Mouse (Mus musculus) liver, embryonic 13.5 days (tissue): ENCODE results near the gene Vrk2. TPM values are rescaled to one million over a fixed set of nuclear protein-coding genes. Genes with fewer than 3 reads are reported as not detected.

Source experiments
- ATAC-seq: fragments of 200-750 bp; cut with Nextera tagmentation; 2 replicates; pipeline ENCODE4 v1.8.0; 2017; ENCODE audit warnings: low read depth, mild to moderate bottlenecking, moderate number of reproducible peaks, moderate library complexity
- DNase-seq: peaks from one replicate; pipeline ENCODE4 v3.0.0; 2022
- H3K27ac ChIP-seq: fragments of 300-500 bp; sonication (generic); 2 replicates; pipeline ENCODE4 v1.5.1; 2015; ENCODE audit warnings: moderate library complexity, mild to moderate bottlenecking, inconsistent platforms
- H3K27me3 ChIP-seq: fragments of 300-500 bp; sonication (generic); 2 replicates; pipeline ENCODE4 v1.6.1; 2015; ENCODE audit warnings: mild to moderate bottlenecking, inconsistent platforms
- H3K36me3 ChIP-seq: fragments of 300-500 bp; sonication (generic); 2 replicates; pipeline ENCODE4 v1.6.1; 2015; ENCODE audit warnings: mild to moderate bottlenecking, inconsistent platforms
- H3K4me1 ChIP-seq: fragments of 300-500 bp; sonication (generic); replicated peaks from 2 replicates; pipeline ENCODE4 v1.6.1; 2015; ENCODE audit warnings: inconsistent platforms
- H3K4me2 ChIP-seq: fragments of 300-500 bp; sonication (generic); 2 replicates; pipeline ENCODE4 v1.6.1; 2015; ENCODE audit warnings: inconsistent platforms, mild to moderate bottlenecking, moderate library complexity
- H3K4me3 ChIP-seq: fragments of 300-500 bp; sonication (generic); replicated peaks from 2 replicates; pipeline ENCODE4 v1.5.1; 2015; ENCODE audit warnings: mild to moderate bottlenecking, inconsistent platforms
- H3K9ac ChIP-seq: fragments of 300-500 bp; sonication (generic); 2 replicates; pipeline ENCODE4 v1.6.1; 2015; ENCODE audit warnings: mild to moderate bottlenecking, inconsistent platforms
- H3K9me3 ChIP-seq: fragments of 300-500 bp; sonication (generic); replicated peaks from 2 replicates; pipeline ENCODE4 v1.6.1; 2016; ENCODE audit warnings: inconsistent platforms
- WGBS: fragments of 180-500 bp; shearing (Covaris S2); methylation state at CpG from one replicate; pipeline ENCODE4 v1.1.7; 2015; ENCODE audit not compliant: insufficient replicate concordance; 5-methylcytosine and 5-hydroxymethylcytosine counted together
- polyA plus RNA-seq: library from polyadenylated mRNA; unstranded; fragments of >200 nt; fragmentation: Nextera tagmentation; extraction: Ambion mirVana; gene quantifications from 2 replicates; pipeline ENCODE4 v1.2.1, GENCODE M21; 2015

Gene Vrk2
- 27.5 and 32.8 TPM in 2 replicates for polyA plus RNA-seq

DNA sequence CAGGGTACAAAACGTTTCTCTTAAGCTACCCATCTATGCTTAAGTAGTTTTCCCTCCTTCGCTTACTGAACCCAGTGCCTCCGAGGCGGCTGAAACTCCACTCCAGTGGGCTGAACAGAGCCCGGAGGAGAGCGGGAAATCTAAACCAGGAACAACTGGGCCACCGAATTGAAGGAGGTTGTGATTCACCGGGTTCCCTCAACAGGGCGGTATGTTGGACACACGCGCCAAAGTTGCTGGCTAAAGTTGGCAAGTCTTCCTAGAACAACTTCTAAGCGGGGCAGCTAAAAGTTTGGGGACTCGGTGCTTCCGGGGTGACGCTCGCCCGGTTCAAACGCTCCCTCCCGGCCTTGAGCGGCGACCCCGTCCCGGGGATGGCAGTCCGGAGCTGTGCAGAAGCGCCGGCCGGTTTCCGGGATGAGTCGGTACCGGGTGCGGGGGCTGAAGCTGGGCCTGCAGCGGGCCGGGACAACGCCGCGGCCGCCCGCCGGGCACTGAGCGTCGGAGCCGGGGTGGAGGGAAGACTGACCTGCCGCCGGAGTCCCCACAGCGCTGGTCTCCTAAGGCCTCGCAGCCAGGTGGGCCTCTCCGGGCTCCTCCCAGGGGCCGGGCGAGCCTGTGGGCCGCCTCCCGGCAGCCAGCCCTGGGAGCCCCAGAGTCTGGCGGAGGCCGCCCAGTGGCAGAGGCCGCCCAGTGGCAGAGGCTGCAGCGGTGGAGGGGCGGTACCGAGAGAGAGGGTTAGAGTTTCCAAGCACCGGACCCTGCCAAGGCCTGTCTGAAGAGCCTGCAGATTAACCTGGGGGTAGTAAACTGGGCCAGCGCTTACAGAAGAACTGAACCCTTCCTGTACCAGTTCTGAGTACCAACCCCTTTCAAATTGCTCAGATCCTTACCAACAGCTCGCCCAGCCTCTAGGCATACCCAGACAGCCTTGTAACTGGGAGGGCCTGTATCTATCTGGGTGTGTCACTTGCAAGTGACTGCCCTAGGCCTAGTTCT lies at the start of gene Vrk2, which contains the start of gene Gm6899:
Gene Vrk2, minus strand, starts transcription at position 939 of the 999 bp plus-strand sequence.
Gene Gm6899, plus strand, starts transcription at position 181 of the 999 bp plus-strand sequence.
- H3K4me1 ChIP-seq: peaks cover 47% of the 10 kb centered on the region
- DNase-seq: peak; percentile 84
- under 1% methylated on average over 60 of the region's 60 CpGs for WGBS

DNA sequence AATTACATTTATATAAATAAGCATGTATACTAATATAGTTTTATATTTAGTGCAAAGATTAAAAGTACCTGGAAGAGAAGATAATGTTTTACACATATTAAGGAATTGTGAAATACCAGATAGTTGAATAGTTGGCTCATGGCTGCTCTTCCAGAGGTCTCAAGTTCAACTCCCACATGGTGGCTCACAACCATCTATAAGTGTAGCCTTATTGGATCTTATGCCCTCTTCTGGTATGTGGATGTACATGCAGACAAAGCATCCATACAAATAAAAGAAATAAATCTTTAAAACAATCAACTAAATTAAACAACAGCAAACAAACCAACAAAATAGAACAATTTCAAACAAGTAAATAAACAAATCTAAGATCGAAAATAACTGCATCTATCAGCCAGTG lies 48.3 kb upstream of the Vrk2 start:
- no peak for DNase-seq
- Histone ChIP-seq H3K36me3 (no peaks in the 10 kb centered on the region), H3K9me3 (no peaks in the 10 kb centered on the region), H3K9ac (no peak overlapping the region), H3K27me3 (no peaks in the 10 kb centered on the region), H3K4me2 (no peak overlapping the region), H3K4me1 (no peaks in the 10 kb centered on the region), H3K4me3 (no peak overlapping the region), H3K27ac (no peak overlapping the region)
- WGBS: 67% methylated on average over 1 of the region's 1 CpGs
- ATAC-seq: no peak

More for the DNA sequence above, at the start of gene Vrk2, which contains the start of gene Gm6899:
- peak within 1 kb of the TSS; percentile 90 for H3K4me3 ChIP-seq
- peak within 1 kb of the TSS; percentile 76 for H3K4me2 ChIP-seq
- peak; percentile 99 for ATAC-seq
- peak within 1 kb of the TSS; percentile 96 for H3K9ac ChIP-seq
- peak within 1 kb of the TSS; percentile 95 for H3K27ac ChIP-seq
- no peaks in the 10 kb centered on the region for H3K9me3 ChIP-seq
- peaks cover 15% of the 10 kb centered on the region for H3K36me3 ChIP-seq
- no peaks in the 10 kb centered on the region for H3K27me3 ChIP-seq

DNA sequence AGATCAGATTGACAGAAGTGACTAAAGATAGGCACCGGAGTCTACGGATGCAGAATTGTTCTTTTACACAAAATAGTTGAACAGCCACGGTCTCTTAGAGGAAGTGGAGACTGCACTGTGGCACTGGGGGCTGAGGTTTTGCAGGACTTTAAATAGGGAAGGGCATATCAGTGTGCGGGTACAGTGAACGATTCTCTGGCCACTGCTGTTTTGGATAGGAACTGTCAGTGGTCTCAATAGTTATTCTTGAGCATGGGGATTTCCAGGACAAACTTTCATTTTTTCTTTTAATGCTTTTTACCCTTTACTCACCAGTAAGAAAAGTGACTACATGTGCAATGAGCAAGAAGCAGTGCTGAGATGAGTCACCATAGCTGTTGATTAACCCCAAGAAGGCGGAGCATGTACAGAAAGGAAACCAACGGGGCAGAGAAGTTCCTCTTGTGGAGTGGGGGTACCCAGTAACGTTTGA lies 46.6 kb upstream of the Vrk2 start:
- no peaks in the 10 kb centered on the region for H3K36me3 ChIP-seq
- H3K4me2 ChIP-seq: no peak overlapping the region
- H3K9ac ChIP-seq: no peak overlapping the region
- H3K27ac ChIP-seq: no peak overlapping the region
- ATAC-seq (peak; percentile 76), DNase-seq (peak; percentile 9)
- no peaks in the 10 kb centered on the region for H3K27me3 ChIP-seq
- 13% methylated on average over 8 of the region's 8 CpGs for WGBS
- no peaks in the 10 kb centered on the region for H3K4me1 ChIP-seq
- no peaks in the 10 kb centered on the region for H3K9me3 ChIP-seq
- H3K4me3 ChIP-seq: no peak overlapping the region

DNA sequence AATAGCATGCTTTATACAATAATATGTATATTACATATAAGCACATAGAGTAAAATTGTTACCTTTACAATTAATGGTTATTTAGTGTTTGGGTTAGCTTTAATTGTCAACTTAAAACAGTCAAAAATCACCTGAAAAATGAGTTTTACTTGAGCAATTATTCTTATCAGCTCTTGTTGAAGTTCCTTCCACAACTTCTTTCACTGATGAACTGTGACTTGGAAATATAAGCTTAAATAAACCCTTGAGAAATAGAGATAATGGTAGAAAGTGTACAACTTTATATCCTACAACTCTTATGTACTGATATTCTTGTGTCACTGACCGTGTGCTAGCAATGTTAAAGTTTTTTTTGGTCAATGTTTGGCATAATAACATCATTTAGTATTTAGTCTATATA lies 42.4 kb upstream of the Vrk2 start:
- no peak overlapping the region for H3K9ac ChIP-seq
- H3K27me3 ChIP-seq: no peaks in the 10 kb centered on the region
- no peak overlapping the region for H3K4me3 ChIP-seq
- no peaks in the 10 kb centered on the region for H3K9me3 ChIP-seq
- ATAC-seq: no peak
- no peak overlapping the region for H3K4me2 ChIP-seq
- H3K4me1 ChIP-seq: no peaks in the 10 kb centered on the region
- DNase-seq: no peak
- WGBS: 54% methylated on average over 1 of the region's 1 CpGs
- no peaks in the 10 kb centered on the region for H3K36me3 ChIP-seq
- H3K27ac ChIP-seq: no peak overlapping the region

DNA sequence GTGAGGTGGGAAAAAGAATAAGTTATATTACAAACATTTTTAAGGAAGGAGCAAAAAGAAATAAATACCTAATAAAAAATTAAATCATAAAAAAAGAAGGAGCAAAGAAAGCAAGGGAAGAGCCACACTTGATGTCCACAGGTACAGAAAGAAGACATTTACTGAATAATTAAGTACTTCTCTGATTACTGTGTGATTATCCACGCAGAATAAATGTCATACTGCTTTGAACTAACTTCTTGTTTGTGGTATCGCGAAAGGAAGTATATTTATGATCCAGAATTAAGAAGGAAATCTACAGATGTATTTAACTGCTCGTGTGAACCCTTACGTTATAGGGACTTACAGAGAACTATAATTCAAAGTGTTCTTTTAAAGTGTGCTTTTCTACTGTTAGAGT lies 28.9 kb upstream of the Vrk2 start:
- Histone ChIP-seq H3K4me1 (no peaks in the 10 kb centered on the region), H3K27ac (no peak overlapping the region), H3K4me2 (no peak overlapping the region), H3K9me3 (no peaks in the 10 kb centered on the region), H3K36me3 (no peaks in the 10 kb centered on the region), H3K4me3 (no peak overlapping the region), H3K27me3 (no peaks in the 10 kb centered on the region), H3K9ac (no peak overlapping the region)
- WGBS: 66% methylated on average over 5 of the region's 5 CpGs
- no peak for ATAC-seq
- DNase-seq: no peak

DNA sequence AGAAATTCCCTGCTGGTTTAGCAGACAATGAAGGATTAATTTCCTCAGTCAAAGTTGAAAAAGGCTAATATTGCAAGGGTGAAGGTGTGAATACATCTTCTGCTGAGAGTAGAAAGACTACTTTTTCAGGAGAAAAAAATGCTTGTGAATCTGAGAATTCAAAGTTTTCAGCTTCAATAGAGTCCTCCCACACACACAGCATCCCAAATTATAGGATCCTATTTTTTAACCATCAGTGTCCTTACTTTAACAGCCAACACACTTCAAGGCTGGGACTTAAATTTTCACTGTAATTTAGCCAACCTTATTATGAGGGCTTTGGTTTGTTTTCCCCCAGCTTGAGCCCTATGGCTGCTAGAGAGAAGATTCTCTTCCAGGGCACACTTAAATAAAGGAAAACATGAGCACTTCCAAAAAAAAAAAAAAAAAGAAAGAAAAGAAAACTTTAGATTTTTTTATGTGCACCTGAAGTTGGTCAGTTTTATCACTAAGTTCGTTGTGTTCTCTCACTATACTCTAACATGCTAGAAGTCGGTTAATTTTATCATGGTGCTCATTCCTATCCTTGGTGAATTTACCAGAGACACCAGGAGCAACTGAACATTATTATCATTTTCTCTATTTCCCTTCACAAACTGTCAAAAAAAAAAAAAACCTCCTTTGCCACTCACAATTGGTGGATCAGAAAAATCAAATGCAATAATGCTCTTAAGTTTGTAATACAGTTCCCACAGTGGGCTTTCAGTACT lies 24.9 kb upstream of the Vrk2 start:
- no peaks in the 10 kb centered on the region for H3K4me1 ChIP-seq
- H3K9ac ChIP-seq: no peak overlapping the region
- no peak overlapping the region for H3K27ac ChIP-seq
- no peak overlapping the region for H3K4me2 ChIP-seq
- 55% methylated on average over 2 of the region's 2 CpGs for WGBS
- H3K9me3 ChIP-seq: no peaks in the 10 kb centered on the region
- no peaks in the 10 kb centered on the region for H3K36me3 ChIP-seq
- no peaks in the 10 kb centered on the region for H3K27me3 ChIP-seq
- ATAC-seq (no peak), DNase-seq (no peak)
- H3K4me3 ChIP-seq: no peak overlapping the region

DNA sequence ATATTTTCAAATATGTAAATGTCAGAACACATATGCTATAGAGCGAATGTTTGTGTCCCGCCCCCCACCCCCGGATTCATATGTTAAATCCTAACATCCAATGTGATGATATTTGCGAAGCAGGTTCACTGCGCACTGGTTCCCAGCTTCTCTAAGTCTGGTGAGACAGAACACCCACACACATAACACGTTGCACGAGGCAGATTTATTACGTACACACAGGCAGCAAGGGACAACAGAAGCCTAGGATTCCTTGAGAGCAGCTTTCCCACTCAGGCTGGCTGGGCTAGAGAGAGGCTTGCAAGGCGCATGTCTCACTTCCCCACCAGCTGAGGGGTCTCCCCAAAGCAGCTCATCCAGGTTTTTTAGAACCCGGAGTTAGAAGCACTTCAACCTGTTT lies 15.0 kb upstream of the Vrk2 start:
- no peak overlapping the region for H3K4me3 ChIP-seq
- H3K9me3 ChIP-seq: no peaks in the 10 kb centered on the region
- H3K4me2 ChIP-seq: no peak overlapping the region
- no peak overlapping the region for H3K9ac ChIP-seq
- ATAC-seq: no peak
- WGBS: 64% methylated on average over 10 of the region's 10 CpGs
- H3K36me3 ChIP-seq: no peaks in the 10 kb centered on the region
- no peaks in the 10 kb centered on the region for H3K4me1 ChIP-seq
- H3K27me3 ChIP-seq: no peaks in the 10 kb centered on the region
- DNase-seq: no peak
- H3K27ac ChIP-seq: no peak overlapping the region

DNA sequence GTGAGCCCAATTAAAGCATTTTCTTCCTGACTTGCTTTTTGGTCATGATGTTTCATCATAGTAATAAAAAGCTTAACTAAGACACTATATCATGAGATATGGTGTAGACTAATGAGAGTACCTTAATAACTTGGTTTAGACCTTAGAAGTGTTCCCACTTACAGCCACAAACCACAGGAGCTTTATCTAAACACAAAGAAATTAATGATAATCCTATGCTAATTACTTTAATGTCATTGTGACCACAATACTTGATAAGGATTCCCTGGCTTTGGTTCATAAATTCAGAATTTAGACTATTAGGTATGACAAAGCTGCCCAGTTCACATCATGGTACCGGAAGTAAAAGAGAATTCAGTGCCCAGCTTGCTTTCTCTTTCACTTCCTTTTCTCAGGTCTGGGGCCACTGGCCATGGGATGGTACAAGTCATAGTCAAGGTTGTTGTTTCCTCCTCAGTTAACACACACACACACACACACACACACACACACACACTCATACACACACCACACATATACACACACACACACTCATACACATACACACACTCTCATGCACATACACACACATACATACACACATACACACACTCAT lies 10.4 kb upstream of the Vrk2 start:
- H3K36me3 ChIP-seq: no peaks in the 10 kb centered on the region
- ATAC-seq: no peak
- WGBS: 74% methylated on average over 1 of the region's 1 CpGs
- H3K4me3 ChIP-seq: no peak overlapping the region
- H3K27ac ChIP-seq: no peak overlapping the region
- H3K4me1 ChIP-seq: peaks cover 15% of the 10 kb centered on the region
- H3K9ac ChIP-seq: no peak overlapping the region
- H3K27me3 ChIP-seq: no peaks in the 10 kb centered on the region
- DNase-seq: no peak
- no peaks in the 10 kb centered on the region for H3K9me3 ChIP-seq
- no peak overlapping the region for H3K4me2 ChIP-seq

DNA sequence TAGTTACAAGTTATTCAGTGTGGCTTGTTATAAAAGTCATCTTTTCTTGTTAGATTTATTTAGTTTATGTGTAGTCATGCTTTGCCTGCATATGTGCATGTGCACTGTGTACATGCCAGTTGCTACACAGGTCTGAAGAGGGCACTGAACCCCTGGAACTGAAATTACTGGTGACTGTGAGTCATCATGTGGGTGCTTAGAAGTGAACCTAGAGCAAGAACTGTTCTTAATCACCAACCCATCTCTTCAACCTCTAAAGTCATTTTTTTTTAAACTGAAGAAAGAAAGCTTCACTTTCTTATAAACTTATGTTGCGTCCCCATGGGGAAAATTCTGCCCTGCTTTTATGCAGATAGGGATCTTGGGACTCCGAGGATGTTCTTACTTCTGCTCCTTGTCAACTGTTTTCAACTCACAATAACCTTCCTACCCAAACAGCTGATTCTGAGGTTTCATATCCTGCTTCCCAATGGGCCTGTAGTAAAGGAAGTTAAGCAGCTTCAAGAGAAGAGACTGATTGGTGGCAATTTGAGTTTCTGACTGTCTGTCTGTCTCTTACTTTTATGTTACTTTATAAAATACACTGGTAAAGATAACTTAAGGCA lies 7.9 kb upstream of the Vrk2 start:
- DNase-seq: no peak
- peaks cover 36% of the 10 kb centered on the region for H3K4me1 ChIP-seq
- 53% methylated on average over 2 of the region's 2 CpGs for WGBS
- H3K36me3 ChIP-seq: no peaks in the 10 kb centered on the region
- ATAC-seq: no peak
- H3K27ac ChIP-seq: no peak overlapping the region
- no peak overlapping the region for H3K4me3 ChIP-seq
- H3K27me3 ChIP-seq: no peaks in the 10 kb centered on the region
- H3K9me3 ChIP-seq: no peaks in the 10 kb centered on the region
- H3K4me2 ChIP-seq: no peak overlapping the region
- H3K9ac ChIP-seq: no peak overlapping the region

DNA sequence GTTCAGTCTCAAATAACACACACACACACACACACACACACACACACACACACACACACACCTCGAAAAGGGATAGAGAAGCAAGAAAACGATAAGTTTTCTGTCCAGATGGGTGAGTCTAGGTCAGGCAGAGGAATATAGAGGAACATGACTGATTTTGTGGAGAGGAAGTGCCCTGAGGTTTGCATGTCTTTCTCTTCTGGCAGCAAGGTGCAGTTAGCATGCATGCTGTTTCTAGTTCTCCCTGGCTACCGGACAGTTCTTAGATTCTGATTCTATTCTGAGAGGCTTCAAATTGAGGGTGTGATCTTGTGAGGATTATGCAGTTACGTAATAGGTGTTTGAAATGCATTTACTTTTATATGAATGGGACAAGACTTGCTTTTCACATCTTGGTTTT lies 6.9 kb upstream of the Vrk2 start:
- no peak overlapping the region for H3K4me3 ChIP-seq
- WGBS: 59% methylated on average over 4 of the region's 4 CpGs
- no peak overlapping the region for H3K9ac ChIP-seq
- H3K27me3 ChIP-seq: no peaks in the 10 kb centered on the region
- no peaks in the 10 kb centered on the region for H3K36me3 ChIP-seq
- peaks cover 43% of the 10 kb centered on the region for H3K4me1 ChIP-seq
- ATAC-seq: no peak
- H3K27ac ChIP-seq: no peak overlapping the region
- no peak for DNase-seq
- no peaks in the 10 kb centered on the region for H3K9me3 ChIP-seq
- no peak overlapping the region for H3K4me2 ChIP-seq

DNA sequence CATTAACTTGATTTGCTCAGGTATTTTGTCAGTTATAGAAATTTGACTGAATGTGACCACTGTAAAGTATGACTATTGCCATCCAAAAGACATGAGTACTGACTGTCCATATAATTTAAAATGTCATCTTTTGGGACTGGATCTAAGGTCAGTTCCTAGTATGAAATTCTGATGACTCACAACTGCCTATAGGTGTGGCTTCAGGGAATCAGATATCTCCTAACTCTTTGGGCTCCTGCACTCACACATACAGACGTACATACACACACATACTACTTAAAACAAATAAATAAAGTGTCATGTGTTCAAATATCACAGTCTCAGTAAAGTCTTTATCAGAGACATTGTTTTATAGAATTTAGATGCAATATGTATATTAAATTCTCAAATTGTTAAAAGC lies 5.1 kb upstream of the Vrk2 start:
- no peaks in the 10 kb centered on the region for H3K36me3 ChIP-seq
- no peaks in the 10 kb centered on the region for H3K27me3 ChIP-seq
- H3K27ac ChIP-seq: peak overlapping the region; percentile 51
- peaks cover 56% of the 10 kb centered on the region for H3K4me1 ChIP-seq
- DNase-seq: peak; percentile 6
- no peak overlapping the region for H3K9ac ChIP-seq
- no peaks in the 10 kb centered on the region for H3K9me3 ChIP-seq
- 19% methylated on average over 1 of the region's 1 CpGs for WGBS
- peak; percentile 89 for ATAC-seq
- H3K4me2 ChIP-seq: peak overlapping the region; percentile 2; the same call in 1 of the 2 replicates
- H3K4me3 ChIP-seq: no peak overlapping the region
